Mouse (Mus musculus): ENCODE data around the gene Fasn.
"Not testable (repeated sequence)": the region's sequence is repeated elsewhere in the genome, so short reads cannot be mapped to it uniquely, and the experiment has no call there.

The Fasn gene

GRCm38 (mm10) chr11:120823956-120824786, at the start of gene Fasn:
Fasn (minus strand) TSS chr11:120824547.
- peak; percentile 75 for DNase-seq (ENCODE audit: extremely low spot score, low read depth, low spot score)

- DNase-seq (ENCODE audit: extremely low spot score, low read depth, low spot score), result no peak
These were observed 48.9 kb upstream of the Fasn start for GRCm38 (mm10) chr11:120873206-120873605.

- DNase-seq (ENCODE audit: extremely low spot score, low read depth, low spot score), result no peak
These were observed 47.2 kb upstream of the Fasn start for GRCm38 (mm10) chr11:120871521-120871920.

GRCm38 (mm10) chr11:120865816-120866215, 41.5 kb upstream of the Fasn start:
- DNase-seq (ENCODE audit: extremely low spot score, low read depth, low spot score), result no peak

GRCm38 (mm10) chr11:120862819-120863218, 38.5 kb upstream of the Fasn start:
- no peak for DNase-seq (ENCODE audit: extremely low spot score, low read depth, low spot score)

- not testable (repeated sequence) for DNase-seq (ENCODE audit: extremely low spot score, low read depth, low spot score)
These were observed 31.6 kb upstream of the Fasn start for GRCm38 (mm10) chr11:120855938-120856337.

GRCm38 (mm10) chr11:120853788-120854187, 29.4 kb upstream of the Fasn start:
- no peak for DNase-seq (ENCODE audit: extremely low spot score, low read depth, low spot score)

GRCm38 (mm10) chr11:120853158-120853557, 28.8 kb upstream of the Fasn start:
- no peak for DNase-seq (ENCODE audit: extremely low spot score, low read depth, low spot score)

- no peak for DNase-seq (ENCODE audit: extremely low spot score, low read depth, low spot score)
These were observed 28.0 kb upstream of the Fasn start for GRCm38 (mm10) chr11:120852083-120852935.

GRCm38 (mm10) chr11:120851582-120851981, 27.2 kb upstream of the Fasn start:
- no peak for DNase-seq (ENCODE audit: extremely low spot score, low read depth, low spot score)

- no peak for DNase-seq (ENCODE audit: extremely low spot score, low read depth, low spot score)
These were observed 26.8 kb upstream of the Fasn start for GRCm38 (mm10) chr11:120851132-120851531.

GRCm38 (mm10) chr11:120850331-120851030, 26.1 kb upstream of the Fasn start:
- DNase-seq (ENCODE audit: extremely low spot score, low read depth, low spot score), result no peak

- no peak for DNase-seq (ENCODE audit: extremely low spot score, low read depth, low spot score)
These were observed 22.6 kb upstream of the Fasn start for GRCm38 (mm10) chr11:120846725-120847475.

GRCm38 (mm10) chr11:120844329-120844728, 20.0 kb upstream of the Fasn start:
- no peak for DNase-seq (ENCODE audit: extremely low spot score, low read depth, low spot score)

GRCm38 (mm10) chr11:120833555-120834280, 9.4 kb upstream of the Fasn start:
- no peak for DNase-seq (ENCODE audit: extremely low spot score, low read depth, low spot score)

GRCm38 (mm10) chr11:120832962-120833361, 8.6 kb upstream of the Fasn start:
- DNase-seq (ENCODE audit: extremely low spot score, low read depth, low spot score), result not testable (repeated sequence)

- no peak for DNase-seq (ENCODE audit: extremely low spot score, low read depth, low spot score)
These were observed 7.5 kb upstream of the Fasn start for GRCm38 (mm10) chr11:120831659-120832440.

- no peak for DNase-seq (ENCODE audit: extremely low spot score, low read depth, low spot score)
These were observed 6.3 kb upstream of the Fasn start for GRCm38 (mm10) chr11:120830686-120831085.
